Mouse (Mus musculus): ENCODE measurements around the gene Hif1an.

DNA sequence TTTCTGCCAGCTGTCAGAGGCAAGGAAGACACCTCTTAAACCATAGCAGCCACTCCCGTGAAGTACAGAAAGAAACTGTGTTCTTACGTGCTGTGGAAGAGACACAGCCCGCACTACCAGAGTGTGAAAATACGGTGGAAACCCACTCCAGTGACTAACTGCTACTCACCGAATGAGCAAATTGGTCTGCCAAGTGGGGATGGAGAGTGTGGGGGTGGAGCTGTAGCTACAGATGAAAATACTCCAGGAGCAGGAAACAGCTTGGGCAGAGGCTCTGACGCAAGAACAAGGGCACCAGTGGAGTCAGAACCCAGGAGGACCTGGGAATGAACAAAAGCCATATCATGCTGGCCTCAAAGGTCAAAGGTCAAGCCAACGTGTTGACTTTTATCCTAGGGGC, 55.5 kb downstream of the Hif1an start:
- TF ChIP-seq CTCF (IDR thresholded peaks at IDR 0.05; ENCODE audit: low read depth), result no peak
- TF ChIP-seq EP300 (IDR thresholded peaks at IDR 0.05; ENCODE audit: low read depth), result no peak
